Mouse (Mus musculus) MEL (cell line): ENCODE data around the gene Lmbrd2.

Experiments
- GATA1 ChIP-seq: IDR thresholded peaks from 2 replicates; pipeline ENCODE4 v1.6.1; 2011; ENCODE audit warnings: low read depth, low read length, improper control_type of control experiment
- RCOR1 ChIP-seq: IDR thresholded peaks from 2 replicates; pipeline ENCODE4 v1.6.1; 2012; ENCODE audit warnings: low read depth, mild to moderate bottlenecking, inconsistent platforms, low read length, improper control_type of control experiment

- TF ChIP-seq GATA1 (no peak), RCOR1 (no peak)
Measured at GRCm38 (mm10) chr15:9130772-9131498, 9.4 kb upstream of the Lmbrd2 start.
